Mouse (Mus musculus) forebrain, embryonic 11.5 days (tissue): ENCODE measurements at regions not wholly inside any gene's neighbourhood (a gene's known extent, or its start where the extent isn't known, plus 50 kb on each side); places are given as distances from the start of the nearest gene placed in this dataset.

ENCODE experiments used
- ATAC-seq: fragments of 200-750 bp; cut with Nextera tagmentation; replicated peaks from 2 replicates; pipeline ENCODE4 v1.8.0; 2017; ENCODE audit warnings: moderate TSS enrichment; ENCODE audit not compliant: low FRiP score
- DNase-seq: peaks from one replicate; pipeline ENCODE4 v3.0.0-alpha.2; 2017; ENCODE audit warnings: low spot score
- H3K27ac ChIP-seq: fragments of 300-500 bp; sonication (generic); 2 replicates; pipeline ENCODE4 v1.5.1; 2014; ENCODE audit warnings: low read depth, low read length
- H3K27me3 ChIP-seq: fragments of 300-500 bp; sonication (generic); 2 replicates; pipeline ENCODE4 v1.6.1; 2014; ENCODE audit warnings: mild to moderate bottlenecking, low read length, mixed read lengths; ENCODE audit not compliant: control insufficient read depth, insufficient read depth
- H3K36me3 ChIP-seq: fragments of 300-500 bp; sonication (generic); 2 replicates; pipeline ENCODE4 v1.6.1; 2014; ENCODE audit warnings: mild to moderate bottlenecking, low read length, moderate library complexity, mixed read lengths; ENCODE audit not compliant: control insufficient read depth, insufficient read depth
- H3K4me1 ChIP-seq: fragments of 300-500 bp; sonication (generic); replicated peaks from 2 replicates; pipeline ENCODE4 v1.6.1; 2014; ENCODE audit warnings: low read length, mixed read lengths; ENCODE audit not compliant: control insufficient read depth, insufficient read depth
- H3K4me2 ChIP-seq: fragments of 300-500 bp; sonication (generic); 2 replicates; pipeline ENCODE4 v1.6.1; 2014; ENCODE audit warnings: low read depth, mild to moderate bottlenecking, low read length, moderate library complexity, mixed read lengths; ENCODE audit not compliant: severe bottlenecking
- H3K4me3 ChIP-seq: fragments of 300-500 bp; sonication (generic); 2 replicates; pipeline ENCODE4 v1.5.1; 2014; ENCODE audit warnings: low read depth, low read length
- H3K9ac ChIP-seq: fragments of 300-500 bp; sonication (generic); 2 replicates; pipeline ENCODE4 v1.6.1; 2014; ENCODE audit warnings: low read length
- H3K9me3 ChIP-seq: fragments of 300-500 bp; sonication (generic); 2 replicates; pipeline ENCODE4 v1.6.1; 2016; ENCODE audit warnings: low read length, mixed read lengths; ENCODE audit not compliant: control insufficient read depth
- whole genome bisulfite sequencing: fragments of 180-500 bp; shearing (Covaris S2); extraction: QIAGEN DNeasy Blood & Tissue Kit; methylation state at CpG from one replicate; pipeline ENCODE4 v1.1.7; 2014; 5-methylcytosine and 5-hydroxymethylcytosine counted together

DNA sequence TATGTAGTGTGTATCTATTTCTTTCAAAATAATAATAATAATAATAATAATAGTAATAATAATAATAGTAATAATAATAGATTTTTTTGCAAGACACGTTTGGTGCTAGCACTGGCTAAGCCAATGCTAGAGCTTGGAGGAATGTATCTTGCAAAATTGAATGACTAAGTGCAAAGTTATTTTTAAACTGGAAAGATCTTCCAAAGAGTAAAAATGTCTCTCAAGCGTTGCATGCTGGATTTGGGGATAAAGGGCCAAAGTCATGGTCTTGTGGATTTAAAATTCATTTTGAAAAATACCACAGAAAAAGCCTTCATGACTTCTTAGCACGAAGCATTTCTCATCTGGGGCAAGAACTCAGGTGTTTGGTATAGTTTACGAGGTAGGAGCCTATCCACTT, 365.3 kb upstream of the Fam98a start:
- Histone ChIP-seq H3K4me2 (no peak overlapping the region), H3K27me3 (no peaks in the 10 kb centered on the region), H3K4me1 (no peaks in the 10 kb centered on the region), H3K4me3 (no peak overlapping the region), H3K27ac (no peak overlapping the region), H3K9ac (no peak overlapping the region), H3K9me3 (no peaks in the 10 kb centered on the region), H3K36me3 (no peaks in the 10 kb centered on the region)
- ATAC-seq, result no peak
- 85% methylated on average over 4 of the region's 4 CpGs for WGBS
- no peak for DNase-seq

DNA sequence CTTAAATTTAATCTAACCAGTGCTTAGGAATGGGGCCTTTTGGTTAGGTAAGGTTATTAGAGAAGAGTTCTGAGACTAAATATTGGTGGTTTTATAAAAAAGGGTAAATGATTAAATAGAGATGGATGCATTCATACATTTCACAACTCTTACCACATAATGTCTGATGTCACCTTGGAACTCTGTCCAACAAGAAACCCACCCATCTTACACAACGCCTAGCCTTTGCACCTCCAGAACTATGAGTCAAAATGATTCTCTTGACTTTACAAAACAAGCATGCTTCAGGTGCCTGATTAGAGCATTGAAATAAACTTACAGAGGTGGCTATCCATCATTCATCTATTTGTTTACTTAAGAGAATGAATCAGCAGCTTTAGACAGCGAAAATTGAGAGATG, 364.8 kb upstream of the Fam98a start:
- no peak for ATAC-seq
- Histone ChIP-seq H3K27me3 (no peaks in the 10 kb centered on the region), H3K4me1 (no peaks in the 10 kb centered on the region), H3K36me3 (no peaks in the 10 kb centered on the region), H3K9ac (no peak overlapping the region), H3K9me3 (no peaks in the 10 kb centered on the region), H3K27ac (no peak overlapping the region), H3K4me3 (no peak overlapping the region), H3K4me2 (no peak overlapping the region)
- WGBS, result 90% methylated on average over 2 of the region's 2 CpGs
- DNase-seq, result no peak

DNA sequence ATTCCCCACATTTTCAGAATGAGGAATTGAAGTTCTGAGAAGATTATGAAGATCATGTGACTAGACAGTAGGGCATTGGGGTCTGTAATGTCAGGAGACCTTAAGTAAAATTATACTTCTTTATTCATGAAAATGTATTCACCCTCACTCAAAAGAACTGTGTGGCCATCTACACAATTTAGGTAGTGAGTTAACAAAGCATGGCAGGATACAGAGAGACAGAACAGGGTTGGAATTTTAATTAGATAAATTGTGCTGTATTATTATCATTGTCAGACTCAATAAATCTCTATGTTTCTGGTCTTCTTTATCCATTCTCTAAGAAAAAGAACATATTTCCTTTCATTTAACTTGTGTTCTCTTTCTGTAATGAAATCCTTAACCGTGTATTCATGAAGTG, 363.5 kb upstream of the Fam98a start:
- Histone ChIP-seq H3K9ac (no peak overlapping the region), H3K27ac (no peak overlapping the region), H3K4me1 (no peaks in the 10 kb centered on the region), H3K4me3 (no peak overlapping the region), H3K27me3 (no peaks in the 10 kb centered on the region), H3K4me2 (no peak overlapping the region), H3K9me3 (no peaks in the 10 kb centered on the region), H3K36me3 (no peaks in the 10 kb centered on the region)
- no peak for DNase-seq
- ATAC-seq, result no peak
- WGBS, result 91% methylated on average over 1 of the region's 1 CpGs

DNA sequence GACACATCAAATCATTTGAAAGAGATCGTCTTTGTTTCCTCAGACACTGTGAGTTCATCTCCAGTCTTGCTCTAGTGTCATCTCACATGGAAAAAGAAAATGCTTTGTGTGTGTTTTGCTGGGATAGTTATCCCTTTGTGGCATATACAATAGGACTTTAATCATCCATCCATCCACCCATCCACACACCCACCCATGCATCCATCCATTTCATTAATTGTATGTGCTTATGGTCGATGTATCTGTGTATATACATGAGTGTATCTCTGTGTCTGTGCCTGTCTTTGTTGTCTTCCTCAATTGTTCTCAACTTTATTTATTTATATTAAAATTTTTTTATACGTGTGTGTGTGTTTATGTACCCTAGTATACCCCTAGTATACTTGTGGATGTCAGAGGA, 355.3 kb upstream of the Fam98a start:
- ATAC-seq (no peak), DNase-seq (no peak)
- H3K4me2 ChIP-seq, result no peak overlapping the region
- H3K36me3 ChIP-seq, result no peaks in the 10 kb centered on the region
- no peak overlapping the region for H3K9ac ChIP-seq
- no peaks in the 10 kb centered on the region for H3K9me3 ChIP-seq
- no peaks in the 10 kb centered on the region for H3K27me3 ChIP-seq
- WGBS, result 84% methylated on average over 3 of the region's 3 CpGs
- no peak overlapping the region for H3K27ac ChIP-seq
- no peak overlapping the region for H3K4me3 ChIP-seq
- H3K4me1 ChIP-seq, result no peaks in the 10 kb centered on the region

DNA sequence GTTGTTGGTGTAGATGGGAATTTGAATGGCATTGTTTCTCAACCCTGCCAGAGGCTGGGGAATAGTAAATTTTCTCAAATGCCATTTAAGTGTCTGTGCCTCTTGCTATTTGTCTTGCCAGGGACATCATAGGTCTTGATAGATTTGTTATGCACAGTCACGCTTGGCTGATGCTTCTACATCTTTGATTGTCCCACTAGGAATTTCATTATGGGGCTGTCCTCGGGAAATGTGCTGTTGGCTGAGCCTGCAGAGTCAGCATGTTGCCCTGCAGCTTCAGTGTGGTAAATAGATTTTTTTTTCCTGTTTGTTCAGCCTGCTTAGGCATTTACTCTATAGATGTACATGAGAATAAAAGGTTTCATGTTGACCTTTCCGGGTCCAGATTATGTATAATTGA, 354.9 kb upstream of the Fam98a start:
- H3K9me3 ChIP-seq, result no peaks in the 10 kb centered on the region
- no peak overlapping the region for H3K4me2 ChIP-seq
- no peaks in the 10 kb centered on the region for H3K36me3 ChIP-seq
- no peaks in the 10 kb centered on the region for H3K4me1 ChIP-seq
- no peak overlapping the region for H3K27ac ChIP-seq
- DNase-seq (no peak), ATAC-seq (no peak)
- no peak overlapping the region for H3K4me3 ChIP-seq
- H3K27me3 ChIP-seq, result no peaks in the 10 kb centered on the region
- no peak overlapping the region for H3K9ac ChIP-seq
- 81% methylated on average over 3 of the region's 3 CpGs for WGBS

DNA sequence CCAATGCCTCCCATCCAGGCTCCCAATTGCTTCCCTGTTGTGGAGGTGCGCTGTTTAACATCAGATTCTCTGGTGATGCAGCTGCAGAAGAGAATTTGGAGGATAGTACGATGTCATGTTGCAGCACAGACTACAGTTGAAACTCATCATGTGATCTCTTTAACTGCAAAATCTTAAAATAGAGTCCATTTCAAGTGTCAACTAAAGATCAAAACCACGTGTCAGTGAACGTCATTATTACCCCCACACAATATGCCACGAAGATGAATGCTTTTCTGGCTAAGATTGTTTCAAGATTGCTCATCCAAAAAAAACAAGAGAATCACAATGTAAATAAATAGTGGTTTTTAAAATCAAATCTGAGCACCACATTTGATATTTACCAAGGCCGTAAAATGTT, 343.7 kb upstream of the Fam98a start:
- Histone ChIP-seq H3K4me3 (no peak overlapping the region), H3K27ac (no peak overlapping the region), H3K27me3 (no peaks in the 10 kb centered on the region), H3K9me3 (no peaks in the 10 kb centered on the region), H3K4me1 (no peaks in the 10 kb centered on the region), H3K4me2 (no peak overlapping the region), H3K36me3 (no peaks in the 10 kb centered on the region), H3K9ac (no peak overlapping the region)
- 91% methylated on average over 6 of the region's 6 CpGs for WGBS
- DNase-seq (no peak), ATAC-seq (no peak)

DNA sequence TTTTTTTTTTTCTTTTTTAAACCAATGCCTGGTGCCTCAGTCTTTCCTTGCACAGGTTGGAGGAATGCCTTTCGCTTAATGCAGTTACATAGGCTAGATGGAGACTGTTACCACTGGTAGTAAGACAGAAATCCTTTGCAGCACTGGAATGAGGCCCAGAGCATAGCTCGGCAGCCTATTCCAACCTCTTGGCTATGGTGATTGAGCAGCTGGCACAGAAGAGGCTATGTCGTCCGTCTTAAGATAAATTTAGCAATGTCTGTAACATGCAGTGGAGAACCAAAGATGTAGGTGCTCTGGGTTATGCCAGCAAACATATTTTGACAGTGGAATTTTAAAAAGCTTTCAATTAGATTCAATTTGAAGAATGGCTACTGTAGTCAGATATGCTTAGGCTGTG, 343.2 kb upstream of the Fam98a start:
- Histone ChIP-seq H3K27me3 (no peaks in the 10 kb centered on the region), H3K9me3 (no peaks in the 10 kb centered on the region), H3K9ac (no peak overlapping the region), H3K4me2 (no peak overlapping the region), H3K36me3 (no peaks in the 10 kb centered on the region), H3K4me3 (no peak overlapping the region), H3K27ac (no peak overlapping the region), H3K4me1 (no peaks in the 10 kb centered on the region)
- DNase-seq, result no peak
- ATAC-seq, result no peak
- WGBS, result 86% methylated on average over 4 of the region's 4 CpGs

DNA sequence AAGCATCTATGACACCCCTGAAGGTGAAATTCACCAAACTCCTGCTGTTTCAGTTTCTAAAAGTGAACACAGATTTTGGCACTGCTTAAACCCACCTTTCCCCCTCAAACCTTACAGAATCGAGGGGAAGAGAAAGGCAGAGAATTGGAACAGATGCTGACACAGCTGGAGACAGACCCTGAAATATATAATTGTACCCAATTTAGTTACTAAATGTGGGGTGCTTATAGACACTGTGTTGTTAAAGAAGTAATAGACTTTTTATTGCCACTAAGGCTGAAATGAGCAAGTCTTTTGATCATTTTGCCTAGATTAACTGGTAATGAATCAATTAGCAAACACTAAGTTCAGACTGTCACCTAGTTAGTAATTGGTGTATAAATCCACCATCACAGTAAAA, 341.8 kb upstream of the Fam98a start:
- Histone ChIP-seq H3K27me3 (no peaks in the 10 kb centered on the region), H3K27ac (no peak overlapping the region), H3K4me1 (no peaks in the 10 kb centered on the region), H3K9ac (no peak overlapping the region), H3K4me3 (no peak overlapping the region), H3K4me2 (no peak overlapping the region), H3K36me3 (no peaks in the 10 kb centered on the region), H3K9me3 (no peaks in the 10 kb centered on the region)
- 54% methylated on average over 1 of the region's 1 CpGs for WGBS
- no peak for ATAC-seq
- no peak for DNase-seq

DNA sequence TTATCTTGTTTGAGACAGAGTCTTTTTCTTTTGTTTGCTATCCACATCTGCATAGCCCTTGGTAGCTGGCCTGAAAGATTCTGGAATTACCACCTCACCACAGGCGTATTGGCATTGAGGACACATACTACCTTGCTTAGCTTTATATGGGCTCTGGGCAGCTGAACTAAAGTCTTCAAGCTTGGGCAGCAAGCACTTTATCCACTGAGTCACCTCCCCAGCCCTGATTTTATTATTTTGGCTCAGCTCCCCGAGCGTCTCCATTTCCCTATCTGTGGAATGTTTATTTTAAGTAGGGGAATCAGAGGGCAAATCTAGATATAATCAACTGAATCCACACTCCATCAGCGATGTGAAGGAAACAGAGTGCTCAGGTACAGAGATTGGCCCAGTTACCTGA, 340.4 kb upstream of the Fam98a start:
- Histone ChIP-seq H3K36me3 (no peaks in the 10 kb centered on the region), H3K27ac (no peak overlapping the region), H3K27me3 (no peaks in the 10 kb centered on the region), H3K4me2 (no peak overlapping the region), H3K9me3 (no peaks in the 10 kb centered on the region), H3K4me3 (no peak overlapping the region), H3K9ac (no peak overlapping the region), H3K4me1 (no peaks in the 10 kb centered on the region)
- WGBS, result 90% methylated on average over 4 of the region's 4 CpGs
- DNase-seq, result no peak
- ATAC-seq, result no peak
